Mouse (Mus musculus) hematopoietic stem cell, adult 5-6 weeks (primary cell): Measurements from ENCODE around the gene Gm10192. TPM values are rescaled to one million over a fixed set of nuclear protein-coding genes. Genes with fewer than 3 reads are reported as not detected.
"Not testable (repeated sequence)": the region's sequence is repeated elsewhere in the genome, so short reads cannot be mapped to it uniquely, and the experiment has no call there.

Experiments
- ATAC-seq, 2 experiments: fragments of 125-278 bp in 1 of 2; replicated peaks in 1 of 2; 2 replicates each; pipeline ENCODE4 v1.8.0; 2016 to 2017; ENCODE audit warnings: inconsistent platforms in 2 of 2, mild to moderate bottlenecking in 2 of 2, moderate number of reproducible peaks in 2 of 2, low read depth in 1 of 2, moderate TSS enrichment in 1 of 2; ENCODE audit not compliant: low FRiP score in 2 of 2, poor library complexity in 2 of 2, severe bottlenecking in 2 of 2, insufficient read depth in 1 of 2, low TSS enrichment in 1 of 2
- total RNA-seq: library from RNA; stranded (forward); fragments of 172-1452, 232-1000 nt; gene quantifications from 2 replicates; pipeline ENCODE4 v1.2.3, GENCODE M21; 2017

The Gm10192 gene
- not detected in 2 replicates for total RNA-seq

DNA sequence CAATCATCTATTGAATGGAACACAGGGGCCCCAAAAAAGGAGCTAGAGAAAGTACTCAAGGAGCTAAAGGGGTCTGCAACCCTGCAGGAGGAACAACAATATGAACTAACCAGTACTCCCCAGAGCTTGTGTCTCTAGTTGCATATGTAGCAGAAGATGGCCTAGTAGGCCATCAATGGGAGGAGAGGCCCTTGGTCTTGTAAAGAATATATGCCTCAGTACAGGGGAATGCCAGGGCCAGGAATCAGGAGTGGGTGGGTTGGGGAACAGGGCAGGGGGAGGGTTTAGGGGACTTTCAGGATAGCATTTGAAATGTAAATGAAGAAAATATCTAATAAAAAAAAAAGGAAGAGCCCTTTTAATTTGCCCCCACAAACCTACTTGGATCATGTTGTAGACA lies at the start of gene Gm10192:
TSS of gene Gm10192 (minus strand) at position 101 of the 400 bp plus-strand sequence.
- ATAC-seq: not testable (repeated sequence)

DNA sequence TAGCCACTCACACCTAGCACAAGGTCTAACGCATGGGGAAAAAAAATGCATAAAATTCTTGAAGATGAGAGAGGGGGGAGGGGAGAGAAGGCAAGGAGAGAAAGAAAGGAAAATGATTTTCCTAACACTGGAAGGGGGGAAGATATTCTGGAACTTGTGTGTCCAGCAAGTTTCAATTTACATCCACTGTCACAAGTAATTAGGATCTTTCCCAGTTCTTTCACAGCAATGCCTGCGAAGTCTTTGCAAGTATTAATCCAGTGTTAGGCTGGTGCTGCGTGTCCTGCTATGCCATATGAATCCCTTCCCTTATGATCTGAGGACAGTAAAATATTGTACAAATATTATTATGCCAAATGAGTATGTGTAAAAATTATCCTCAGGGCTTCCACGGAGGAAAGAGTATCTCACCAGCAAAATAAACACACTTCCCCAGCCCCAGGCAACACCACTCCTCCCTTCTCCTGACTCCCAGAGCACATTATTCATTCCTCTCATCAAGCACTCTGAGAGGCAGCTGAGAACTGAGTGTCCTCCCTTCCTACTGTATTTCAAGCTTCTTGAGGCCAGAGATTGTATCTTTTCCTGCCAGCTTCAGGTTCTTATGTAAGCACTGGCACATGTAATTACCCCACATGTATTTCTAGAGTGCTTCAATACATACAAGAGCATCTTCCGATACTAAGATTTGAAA lies 47.6 kb upstream of the Gm10192 start:
- ATAC-seq: no peak

DNA sequence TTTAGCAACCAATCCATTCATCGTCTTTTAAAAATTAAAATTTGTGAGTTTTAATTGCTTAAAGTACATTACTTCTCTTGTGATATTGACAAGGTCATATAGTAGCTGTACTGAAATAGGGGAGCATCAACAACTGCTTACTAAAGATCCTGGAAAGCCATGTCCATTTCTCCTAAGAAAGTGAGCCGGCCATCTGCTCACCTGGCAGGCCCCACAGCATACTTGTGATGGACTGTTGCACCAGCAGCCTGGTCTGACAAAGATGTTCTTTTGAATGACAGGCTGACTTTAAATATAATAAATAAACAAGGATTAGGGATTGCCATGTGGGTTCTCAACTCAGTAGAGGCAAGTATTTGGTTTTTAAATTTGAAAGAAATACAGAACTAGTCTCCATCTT lies 36.7 kb upstream of the Gm10192 start:
- ATAC-seq: no peak

DNA sequence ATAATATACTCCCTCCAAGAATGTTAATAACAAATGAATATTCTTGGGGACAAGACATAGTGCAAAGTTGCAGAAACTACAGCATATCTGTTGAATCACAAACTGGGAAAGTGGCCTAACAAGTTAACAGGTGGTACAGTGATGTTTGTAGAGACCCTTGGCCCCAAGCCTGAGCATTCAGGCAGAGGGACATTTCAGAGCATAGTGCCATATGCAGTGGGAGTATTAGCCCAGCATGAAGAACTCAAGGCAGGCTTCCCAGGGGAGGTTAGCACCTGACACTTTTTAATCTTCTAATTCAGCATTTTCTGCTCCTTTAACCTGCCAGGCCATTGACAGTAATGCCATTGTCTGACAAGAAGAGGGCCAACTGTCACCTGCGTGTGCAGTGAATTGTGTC lies 34.9 kb upstream of the Gm10192 start:
- no peak for ATAC-seq

- no peak for ATAC-seq
Observed at GRCm38 (mm10) chr4:97212514-97212913, 29.5 kb upstream of the Gm10192 start.

- ATAC-seq: not testable (repeated sequence)
Observed at GRCm38 (mm10) chr4:97202986-97203385, 20.0 kb upstream of the Gm10192 start.

GRCm38 (mm10) chr4:97193176-97193575 lies 10.2 kb upstream of the Gm10192 start:
- no peak for ATAC-seq

DNA sequence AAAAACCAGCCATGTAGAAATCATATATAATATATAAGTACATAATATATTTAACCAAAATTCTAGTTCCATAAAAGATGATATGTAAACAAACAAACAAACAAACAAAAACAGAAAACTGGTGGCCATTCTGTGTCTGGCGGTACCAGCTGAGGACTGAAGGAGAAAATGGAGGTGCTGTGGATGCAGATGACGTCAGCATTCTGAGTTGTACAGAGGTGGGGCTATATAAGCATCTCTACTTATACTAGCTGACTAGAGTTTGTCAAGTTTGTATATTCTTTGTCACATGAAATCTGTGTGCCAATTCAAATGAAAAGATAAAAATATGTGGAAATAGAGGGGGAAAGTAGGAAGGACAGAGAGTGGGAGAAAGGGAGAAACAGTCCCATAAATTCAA lies 9.6 kb upstream of the Gm10192 start:
- no peak for ATAC-seq

GRCm38 (mm10) chr4:97180396-97180795 lies 2.6 kb downstream of the Gm10192 start:
- ATAC-seq: no peak

GRCm38 (mm10) chr4:97156841-97157345 lies 26.1 kb downstream of the Gm10192 start:
- no peak for ATAC-seq

DNA sequence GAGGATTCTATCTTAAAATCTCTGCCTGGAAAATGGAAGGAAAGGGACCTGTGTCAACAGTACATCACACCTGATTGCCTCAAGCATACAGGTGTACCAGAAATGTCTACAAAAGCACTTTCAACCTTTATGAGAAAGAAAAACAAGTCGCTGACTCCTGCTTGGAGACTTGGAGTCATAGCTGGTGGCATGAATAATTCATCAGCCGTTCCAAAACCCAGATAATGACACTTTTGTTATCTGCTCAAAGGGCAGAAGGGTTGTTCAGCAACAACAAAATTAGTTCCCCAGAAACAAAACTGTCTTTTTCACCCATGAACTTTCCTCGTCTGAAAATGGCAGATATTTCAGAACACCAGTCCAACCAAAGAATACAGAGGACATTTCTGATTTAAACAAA lies 26.9 kb downstream of the Gm10192 start:
- ATAC-seq: no peak

GRCm38 (mm10) chr4:97153554-97153953 lies 29.4 kb downstream of the Gm10192 start:
- no peak for ATAC-seq

DNA sequence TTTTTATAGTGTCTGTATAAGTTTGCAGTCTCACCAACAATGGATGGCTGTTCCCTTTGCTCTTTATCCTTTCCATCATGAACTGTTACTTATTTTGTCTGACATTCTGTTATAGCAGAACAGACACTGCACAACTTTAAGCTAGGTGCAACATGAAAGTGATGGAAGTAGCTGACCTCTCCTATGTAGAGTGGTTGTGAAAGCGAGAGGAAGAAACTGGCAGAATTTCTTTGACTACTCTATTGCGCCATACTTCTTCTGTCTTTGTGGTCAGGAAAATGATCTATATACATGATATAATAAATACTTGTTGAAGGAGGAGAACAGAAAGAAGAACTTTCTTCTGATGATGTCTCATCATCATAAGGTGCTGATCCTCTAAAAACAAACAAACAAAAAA lies 40.5 kb downstream of the Gm10192 start:
- no peak for ATAC-seq
